In genomic region chr6:131501474-131501873, GRCm38 (mm10) we compare ENCODE assay signal across 14 mouse cellular contexts. TPM values are rescaled to one million over a fixed set of nuclear protein-coding genes. Genes with fewer than 3 reads are reported as not detected.
"Had no signal": no experiment of that assay in that cellular context is flagged by ENCODE, and none has a peak within 500 bp of the region (broad histone marks: within the 10 kb centered on the region; RNA-seq: fewer than 3 reads in every experiment).

No protein-coding gene starts in this region.

RNA-seq across cellular contexts. Expression of gene 5430401F13Rik, which starts 15.3 kb away (rescaled TPM):
- total RNA-seq: neutrophil, adult 5-6 weeks had no signal
- polyA plus RNA-seq: neural tube, embryonic 13.5 days; neural tube, embryonic 14.5 days; neural tube, embryonic 15.5 days; small intestine, adult 2 months; spleen, adult 2 months; stomach, embryonic 14.5 days; stomach, embryonic 15.5 days; stomach, embryonic 16.5 days; stomach, postnatal 0 days; testis, adult 2 months; thymus, adult 2 months; thymus, postnatal 0 days; urinary bladder, adult 2 months had no signal

RNA-seq across cellular contexts. Expression of gene Gm6619, which starts 15.3 kb away (rescaled TPM):
- total RNA-seq: neutrophil, adult 5-6 weeks had no signal
- polyA plus RNA-seq: neural tube, embryonic 13.5 days; neural tube, embryonic 14.5 days; neural tube, embryonic 15.5 days; small intestine, adult 2 months; spleen, adult 2 months; stomach, embryonic 14.5 days; stomach, embryonic 15.5 days; stomach, embryonic 16.5 days; stomach, postnatal 0 days; testis, adult 2 months; thymus, adult 2 months; urinary bladder, adult 2 months had no signal
